Mouse (Mus musculus) heart, adult 11 months (tissue): Measurements from ENCODE around the gene Olfr1564.
"Not testable (repeated sequence)": the region's sequence is repeated elsewhere in the genome, so short reads cannot be mapped to it uniquely, and the experiment has no call there.

Source experiments
- DNase-seq: peaks from one replicate; pipeline ENCODE4 v3.0.0; 2022

The Olfr1564 gene

GRCm38 (mm10) chr17:33221590-33221989 lies at the start of gene Olfr1564:
Olfr1564 (minus strand) TSS chr17:33221690.
- DNase-seq = no peak

- peak; percentile 61 for DNase-seq
Observed at GRCm38 (mm10) chr17:33268907-33269306, 47.4 kb upstream of the Olfr1564 start.

GRCm38 (mm10) chr17:33264376-33264775 lies 42.9 kb upstream of the Olfr1564 start, which contains the start of gene Olfr63:
Olfr63 (plus strand) TSS chr17:33264676.
- no peak for DNase-seq

GRCm38 (mm10) chr17:33255319-33255657 lies 33.8 kb upstream of the Olfr1564 start:
- not testable (repeated sequence) for DNase-seq

- not testable (repeated sequence) for DNase-seq
Observed at GRCm38 (mm10) chr17:33254530-33255318, 33.2 kb upstream of the Olfr1564 start, which contains the start of gene Zfp955a. Zfp955a (minus strand) TSS chr17:33255145.

- DNase-seq = not testable (repeated sequence)
Observed at GRCm38 (mm10) chr17:33236646-33237045, 15.2 kb upstream of the Olfr1564 start.

- DNase-seq = not testable (repeated sequence)
Observed at GRCm38 (mm10) chr17:33191002-33191401, 30.5 kb downstream of the Olfr1564 start, which contains the start of gene Olfr239. Olfr239 (plus strand) TSS chr17:33191302.

GRCm38 (mm10) chr17:33168147-33168546 lies 53.3 kb downstream of the Olfr1564 start, which contains the start of gene Olfr55:
Olfr55 (plus strand) TSS chr17:33168447.
- not testable (repeated sequence) for DNase-seq
